Mouse (Mus musculus) spleen, postnatal 14 days (tissue): ENCODE data around the gene Gm4070.
"Not testable (repeated sequence)": the region's sequence is repeated elsewhere in the genome, so short reads cannot be mapped to it uniquely, and the experiment has no call there.

ENCODE experiments used
- DNase-seq, 2 experiments: peaks; one replicate each; pipeline ENCODE4 v3.0.0; 2021 to 2022; ENCODE audit warnings: low spot score in 2 of 2

Gm4070 gene

GRCm38 (mm10) chr7:105953812-105954211, at the start of gene Gm4070:
Gene Gm4070 (minus strand): TSS chr7:105953967.
- not testable (repeated sequence) for DNase-seq

GRCm38 (mm10) chr7:105954540-105954939, 773 bp upstream of the Gm4070 start:
- not testable (repeated sequence) for DNase-seq

GRCm38 (mm10) chr7:105952408-105952807, 1.4 kb downstream of the Gm4070 start:
- DNase-seq: not testable (repeated sequence)

- not testable (repeated sequence) for DNase-seq
These were observed 8.5 kb downstream of the Gm4070 start for GRCm38 (mm10) chr7:105945238-105945637.

GRCm38 (mm10) chr7:105932132-105932531, 21.6 kb downstream of the Gm4070 start:
- not testable (repeated sequence) for DNase-seq

GRCm38 (mm10) chr7:105883588-105884336, 70.0 kb downstream of the Gm4070 start:
- not testable (repeated sequence) for DNase-seq

GRCm38 (mm10) chr7:105879717-105880484, 73.9 kb downstream of the Gm4070 start:
- not testable (repeated sequence) for DNase-seq

- DNase-seq: not testable (repeated sequence)
These were observed 97.8 kb downstream of the Gm4070 start for GRCm38 (mm10) chr7:105855718-105856560.
